Mouse (Mus musculus) neural tube, embryonic 12.5 days (tissue): ENCODE results near the gene Rdh8. TPM values are rescaled to one million over a fixed set of nuclear protein-coding genes. Genes with fewer than 3 reads are reported as not detected.
A peak's percentile ranks its signal among the peaks of the same experiment; 100 is the strongest.

Experiments
- ATAC-seq: fragments of 200-750 bp; cut with Nextera tagmentation; 2 replicates; pipeline ENCODE4 v1.8.0; 2017; ENCODE audit warnings: low read depth, mild to moderate bottlenecking, moderate TSS enrichment, moderate library complexity; ENCODE audit not compliant: low FRiP score
- H3K27ac ChIP-seq: fragments of 300-500 bp; sonication (generic); 2 replicates; pipeline ENCODE4 v1.5.1; 2016
- H3K27me3 ChIP-seq: fragments of 300-500 bp; sonication (generic); replicated peaks from 2 replicates; pipeline ENCODE4 v1.6.1; 2016; ENCODE audit warnings: mild to moderate bottlenecking
- H3K36me3 ChIP-seq: fragments of 300-500 bp; sonication (generic); 2 replicates; pipeline ENCODE4 v1.6.1; 2016; ENCODE audit warnings: mild to moderate bottlenecking
- H3K4me1 ChIP-seq: fragments of 300-500 bp; sonication (generic); 2 replicates; pipeline ENCODE4 v1.6.1; 2016
- H3K4me2 ChIP-seq: fragments of 300-500 bp; sonication (generic); replicated peaks from 2 replicates; pipeline ENCODE4 v1.6.1; 2016; ENCODE audit warnings: mild to moderate bottlenecking
- H3K4me3 ChIP-seq: fragments of 300-500 bp; sonication (generic); 2 replicates; pipeline ENCODE4 v1.5.1; 2016
- H3K9ac ChIP-seq: fragments of 300-500 bp; sonication (generic); 2 replicates; pipeline ENCODE4 v1.6.1; 2016; ENCODE audit warnings: mild to moderate bottlenecking
- H3K9me3 ChIP-seq: fragments of 300-500 bp; sonication (generic); 2 replicates; pipeline ENCODE4 v1.6.1; 2016; ENCODE audit warnings: mild to moderate bottlenecking
- WGBS: fragments of 180-500 bp; shearing (Covaris S2); methylation state at CpG from one replicate; pipeline ENCODE4 v1.1.7; 2016; 5-methylcytosine and 5-hydroxymethylcytosine counted together
- polyA plus RNA-seq: library from polyadenylated mRNA; unstranded; fragments of >200 nt; fragmentation: Nextera tagmentation; extraction: Ambion mirVana; gene quantifications from 2 replicates; pipeline ENCODE4 v1.2.1, GENCODE M21; 2016

Gene Rdh8
- polyA plus RNA-seq, 1 experiment from 2014 or later, result not detected

DNA sequence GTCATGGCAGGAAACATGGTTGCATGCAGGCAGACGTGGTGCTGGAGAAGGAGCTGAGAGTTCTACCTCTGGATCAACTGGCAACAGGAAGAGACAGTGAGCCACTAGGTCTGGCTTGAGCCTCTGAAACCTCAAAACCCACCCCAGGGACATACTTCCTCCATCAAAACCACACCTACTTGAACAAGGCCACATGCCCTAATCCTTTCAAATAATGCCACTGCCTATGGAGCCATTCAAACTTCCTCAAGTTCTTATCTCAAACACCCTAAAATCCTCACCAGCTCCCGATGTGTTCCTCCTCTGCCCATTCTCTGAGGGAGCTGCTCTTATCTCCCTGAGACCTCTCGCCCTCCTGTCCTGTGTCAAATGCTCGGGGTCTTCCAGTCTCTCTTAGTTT lies 23.9 kb downstream of the Rdh8 start:
- Histone ChIP-seq H3K27me3 (no peaks in the 10 kb centered on the region), H3K4me2 (no peak overlapping the region), H3K4me3 (no peak overlapping the region), H3K4me1 (no peaks in the 10 kb centered on the region), H3K9me3 (no peaks in the 10 kb centered on the region), H3K36me3 (no peaks in the 10 kb centered on the region), H3K9ac (no peak overlapping the region), H3K27ac (no peak overlapping the region)
- 77% methylated on average over 4 of the region's 4 CpGs for WGBS
- no peak for ATAC-seq

DNA sequence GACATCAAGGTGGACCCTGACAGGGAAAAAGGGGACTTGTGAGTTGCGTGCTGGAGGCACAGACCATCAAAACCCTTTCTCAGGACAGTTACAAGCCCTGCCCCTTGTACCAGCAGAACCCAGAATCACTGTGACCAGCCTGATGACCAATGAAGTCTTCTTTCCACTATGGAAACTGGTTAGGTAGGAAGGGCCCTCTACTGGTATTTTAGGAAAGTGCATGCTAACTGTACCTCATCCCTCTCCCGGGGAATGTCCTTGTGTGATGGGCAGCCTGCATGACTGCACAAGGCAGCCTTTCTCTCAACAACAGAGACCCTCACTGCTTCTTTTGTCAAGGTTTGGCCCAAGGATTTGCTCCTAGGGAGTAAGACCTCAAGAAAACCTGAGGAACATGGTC lies 24.4 kb downstream of the Rdh8 start:
- Histone ChIP-seq H3K9ac (no peak overlapping the region), H3K4me1 (no peaks in the 10 kb centered on the region), H3K27me3 (no peaks in the 10 kb centered on the region), H3K4me3 (no peak overlapping the region), H3K9me3 (no peaks in the 10 kb centered on the region), H3K27ac (no peak overlapping the region), H3K36me3 (no peaks in the 10 kb centered on the region), H3K4me2 (no peak overlapping the region)
- no peak for ATAC-seq
- 26% methylated on average over 2 of the region's 2 CpGs for WGBS

DNA sequence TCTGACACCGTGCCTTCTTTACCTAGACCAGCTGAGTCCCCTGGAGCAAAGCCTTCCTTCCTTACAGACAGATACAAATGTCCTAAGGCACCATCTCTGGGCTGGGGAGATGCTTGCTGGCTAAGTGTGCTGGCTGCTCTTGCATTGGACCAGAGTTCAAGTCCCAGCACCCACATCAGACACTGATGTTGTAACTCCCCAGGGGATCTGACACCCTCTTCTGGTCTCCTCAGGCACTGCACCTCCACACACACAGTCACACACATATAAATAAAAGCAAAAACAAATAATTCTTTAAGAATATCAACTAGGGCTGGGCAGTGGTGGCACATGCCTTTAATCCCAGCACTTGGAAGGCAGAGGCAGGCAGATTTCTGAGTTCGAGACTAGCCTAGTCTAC lies 31.9 kb downstream of the Rdh8 start:
- H3K4me1 ChIP-seq, result no peaks in the 10 kb centered on the region
- no peak overlapping the region for H3K9ac ChIP-seq
- H3K4me3 ChIP-seq, result no peak overlapping the region
- 91% methylated on average over 2 of the region's 2 CpGs for WGBS
- H3K36me3 ChIP-seq, result no peaks in the 10 kb centered on the region
- no peak overlapping the region for H3K27ac ChIP-seq
- no peak overlapping the region for H3K4me2 ChIP-seq
- H3K27me3 ChIP-seq, result no peaks in the 10 kb centered on the region; the same call in 1 of the 2 replicates
- no peaks in the 10 kb centered on the region for H3K9me3 ChIP-seq
- no peak for ATAC-seq

DNA sequence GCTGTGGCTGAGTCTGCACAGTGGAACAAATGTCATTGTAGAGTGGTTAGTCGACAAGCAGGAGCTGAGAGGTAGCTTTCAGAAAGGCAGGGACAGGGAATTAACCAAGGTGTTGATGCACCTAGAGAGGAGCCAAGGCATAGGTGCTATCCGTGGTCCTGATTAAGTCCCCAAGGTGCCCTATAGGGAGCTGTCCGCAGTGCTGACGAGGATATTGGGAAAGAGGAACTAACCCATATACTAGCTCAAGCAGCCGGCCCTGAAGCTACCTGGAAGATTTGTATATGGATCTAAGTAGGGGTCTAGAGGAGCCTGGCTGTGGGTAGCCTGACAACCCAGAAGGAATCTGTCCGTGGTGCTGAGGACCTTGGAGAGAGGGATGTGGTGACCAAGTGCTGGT lies 38.8 kb downstream of the Rdh8 start:
- no peak overlapping the region for H3K4me3 ChIP-seq
- no peaks in the 10 kb centered on the region for H3K9me3 ChIP-seq
- no peaks in the 10 kb centered on the region for H3K4me1 ChIP-seq
- ATAC-seq, result no peak
- H3K9ac ChIP-seq, result no peak overlapping the region
- 12% methylated on average over 6 of the region's 6 CpGs for WGBS
- peaks cover 3% of the 10 kb centered on the region; the same call in 1 of the 2 replicates for H3K27me3 ChIP-seq
- no peaks in the 10 kb centered on the region for H3K36me3 ChIP-seq
- no peak overlapping the region for H3K4me2 ChIP-seq
- H3K27ac ChIP-seq, result no peak overlapping the region

DNA sequence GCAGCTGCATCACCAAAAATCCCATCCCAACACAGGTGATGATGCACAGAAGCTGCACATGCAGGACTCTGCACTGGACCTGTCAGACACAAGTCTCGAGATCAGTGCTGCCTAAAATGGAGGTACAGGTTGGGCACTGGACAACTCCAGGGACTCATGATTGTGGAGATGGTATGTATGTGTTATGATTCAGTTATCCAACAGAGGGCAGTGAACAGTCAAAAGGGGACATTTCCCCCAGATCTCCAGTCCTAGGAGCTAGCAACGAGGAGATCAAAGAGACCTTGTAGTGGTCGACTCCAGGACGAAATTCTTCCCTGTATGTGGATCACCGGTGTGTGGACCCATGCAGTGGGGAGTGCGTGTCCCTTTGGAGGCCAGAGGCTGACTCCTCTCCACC lies 41.6 kb downstream of the Rdh8 start:
- Histone ChIP-seq H3K9ac (no peak overlapping the region), H3K9me3 (no peaks in the 10 kb centered on the region), H3K4me2 (no peak overlapping the region), H3K4me1 (no peaks in the 10 kb centered on the region), H3K4me3 (no peak overlapping the region), H3K36me3 (no peaks in the 10 kb centered on the region), H3K27me3 (0 out of 2 replicates have a peak, but pooled peaks cover 3% of the 10 kb centered on the region), H3K27ac (no peak overlapping the region)
- no peak for ATAC-seq
- 41% methylated on average over 6 of the region's 6 CpGs for WGBS

DNA sequence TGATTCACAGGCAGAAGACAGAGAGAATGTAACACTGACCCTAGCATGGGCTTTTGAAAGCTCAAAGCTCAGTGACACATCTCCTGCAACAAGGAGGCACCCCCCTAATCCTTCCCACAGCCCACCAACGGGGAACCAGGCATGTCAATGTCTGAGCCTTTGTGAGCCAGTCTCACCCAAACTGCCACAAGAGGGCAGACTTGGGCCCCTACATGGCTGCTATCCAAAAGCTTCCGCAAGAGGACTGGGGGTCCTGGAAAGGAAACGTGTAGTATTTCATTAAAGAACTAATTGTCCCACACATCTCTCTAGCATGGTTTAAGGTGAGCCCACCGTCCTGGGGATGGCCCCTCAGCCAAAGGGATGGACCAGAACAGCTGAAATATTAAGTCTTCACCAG lies 43.5 kb downstream of the Rdh8 start:
- H3K4me1 ChIP-seq, result no peaks in the 10 kb centered on the region
- 0 out of 2 replicates have a peak overlapping the region, but pooled peaks have one; percentile 0 for H3K4me3 ChIP-seq
- H3K27me3 ChIP-seq, result 0 out of 2 replicates have a peak, but pooled peaks cover 3% of the 10 kb centered on the region
- H3K9ac ChIP-seq, result no peak overlapping the region
- no peak overlapping the region for H3K27ac ChIP-seq
- no peaks in the 10 kb centered on the region for H3K36me3 ChIP-seq
- ATAC-seq, result no peak
- 15% methylated on average over 4 of the region's 4 CpGs for WGBS
- no peak overlapping the region for H3K4me2 ChIP-seq
- no peaks in the 10 kb centered on the region for H3K9me3 ChIP-seq

DNA sequence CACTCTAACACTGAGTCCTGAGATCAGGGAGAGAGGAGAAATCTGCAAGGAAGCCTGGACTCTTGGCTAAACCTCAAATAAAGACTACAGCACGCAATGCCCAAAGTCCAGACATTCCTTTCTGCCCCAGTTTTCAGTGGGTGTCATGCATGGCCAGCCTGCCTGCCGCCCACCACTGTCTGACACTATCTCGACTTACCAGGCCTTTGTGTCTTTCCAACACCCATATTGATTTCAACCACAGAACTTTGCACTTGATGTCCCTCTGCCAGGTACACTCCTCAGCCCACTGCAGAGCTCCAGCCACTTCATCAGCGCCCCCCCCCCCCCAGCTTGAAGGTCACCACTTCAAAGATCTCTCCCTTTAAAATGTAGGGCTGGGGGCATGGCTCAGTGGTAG lies 43.9 kb downstream of the Rdh8 start:
- no peaks in the 10 kb centered on the region for H3K9me3 ChIP-seq
- peaks cover 3% of the 10 kb centered on the region; the same call in 1 of the 2 replicates for H3K27me3 ChIP-seq
- H3K4me2 ChIP-seq, result no peak overlapping the region
- no peaks in the 10 kb centered on the region for H3K36me3 ChIP-seq
- H3K4me1 ChIP-seq, result no peaks in the 10 kb centered on the region
- 0 out of 2 replicates have a peak overlapping the region, but pooled peaks have one; percentile 0 for H3K4me3 ChIP-seq
- no peak for ATAC-seq
- 55% methylated on average over 4 of the region's 4 CpGs for WGBS
- H3K9ac ChIP-seq, result no peak overlapping the region
- H3K27ac ChIP-seq, result no peak overlapping the region

DNA sequence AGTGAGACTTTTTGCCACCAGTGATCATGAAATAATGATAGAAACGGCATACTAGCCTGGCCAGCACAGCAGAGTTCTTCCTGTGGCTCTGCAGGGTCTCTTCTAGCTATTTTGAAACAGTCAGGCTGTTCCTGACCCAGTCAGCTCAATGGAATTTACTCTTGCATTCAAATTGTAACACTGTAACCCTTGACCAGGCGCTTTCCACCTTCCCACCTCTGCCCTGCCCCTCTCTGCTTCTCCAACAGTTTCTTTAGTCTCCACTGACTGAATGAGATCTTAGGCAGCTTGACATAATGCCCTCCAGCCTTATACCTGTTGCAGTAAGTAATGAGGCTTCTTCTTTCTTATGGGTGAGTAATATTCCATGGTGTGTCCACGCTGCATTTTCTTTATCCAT lies 48.6 kb downstream of the Rdh8 start:
- Histone ChIP-seq H3K4me2 (no peak overlapping the region), H3K4me1 (no peaks in the 10 kb centered on the region), H3K27me3 (peaks cover 41% of the 10 kb centered on the region), H3K27ac (no peak overlapping the region), H3K36me3 (no peaks in the 10 kb centered on the region), H3K4me3 (no peak overlapping the region), H3K9ac (no peak overlapping the region), H3K9me3 (no peaks in the 10 kb centered on the region)
- 59% methylated on average over 3 of the region's 3 CpGs for WGBS
- ATAC-seq, result no peak

DNA sequence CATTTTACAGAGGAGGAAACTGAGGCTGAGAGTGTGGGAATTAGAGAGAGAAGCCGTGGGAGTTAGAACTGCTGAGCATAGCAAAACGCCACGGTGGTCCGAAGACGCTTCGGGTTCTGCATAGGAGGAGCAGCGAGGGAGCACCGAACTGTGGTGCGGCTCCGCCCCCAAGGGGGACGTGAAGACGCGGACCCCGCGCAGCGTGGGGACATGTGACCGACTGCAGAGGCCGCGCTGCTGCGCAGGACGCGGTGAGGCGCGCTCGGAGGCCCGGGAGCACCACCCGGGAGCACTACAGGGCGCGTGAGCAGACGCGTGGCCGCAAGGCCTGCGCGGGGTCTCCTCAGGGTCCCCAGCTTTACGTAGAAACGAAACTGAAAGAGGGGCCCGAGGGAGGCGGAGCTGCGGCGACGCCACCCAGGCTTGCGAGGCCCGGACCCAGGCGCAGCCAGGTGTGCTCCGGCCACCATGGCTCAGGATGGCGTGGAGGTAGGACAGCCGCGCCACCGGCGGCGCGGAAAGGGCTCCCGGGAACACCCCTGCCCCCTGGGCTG lies 50.2 kb downstream of the Rdh8 start, which contains the start of gene A230050P20Rik:
Gene A230050P20Rik, plus strand, starts transcription at position 195 of the 554 bp plus-strand sequence.
- H3K9me3 ChIP-seq, result no peaks in the 10 kb centered on the region
- H3K4me3 ChIP-seq, result peak within 1 kb of the TSS; percentile 22
- peak within 1 kb of the TSS; percentile 48 for H3K4me2 ChIP-seq
- H3K36me3 ChIP-seq, result no peaks in the 10 kb centered on the region
- ATAC-seq, result peak; percentile 4; the same call in 1 of the 2 replicates
- no peak within 1 kb of the TSS for H3K27ac ChIP-seq
- WGBS, result 8% methylated on average over 50 of the region's 53 CpGs
- H3K27me3 ChIP-seq, result peaks cover 41% of the 10 kb centered on the region
- no peaks in the 10 kb centered on the region for H3K4me1 ChIP-seq
- no peak within 1 kb of the TSS for H3K9ac ChIP-seq

DNA sequence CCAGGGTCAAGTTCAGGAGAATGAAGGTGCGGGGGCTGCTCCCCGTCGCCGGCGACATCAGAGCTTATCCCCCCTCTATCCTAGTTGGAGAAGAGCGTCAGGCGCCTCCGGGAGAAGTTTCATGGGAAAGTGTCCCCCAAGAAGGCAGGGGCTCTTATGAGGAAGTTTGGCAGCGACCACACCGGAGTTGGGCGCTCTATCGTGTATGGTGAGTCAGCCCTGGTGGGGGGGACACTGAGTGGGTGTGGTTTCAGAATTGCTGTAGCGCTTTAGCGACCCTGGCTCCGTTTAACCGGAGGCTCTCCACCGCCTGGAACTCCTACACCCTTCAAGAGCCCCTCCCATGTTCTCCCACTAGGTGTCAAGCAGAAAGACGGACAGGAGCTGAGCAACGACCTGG lies 50.9 kb downstream of the Rdh8 start:
- no peaks in the 10 kb centered on the region for H3K4me1 ChIP-seq
- H3K9ac ChIP-seq, result no peak overlapping the region
- H3K27me3 ChIP-seq, result peaks cover 41% of the 10 kb centered on the region
- peak overlapping the region; percentile 48 for H3K4me2 ChIP-seq
- H3K4me3 ChIP-seq, result peak overlapping the region; percentile 7; the same call in 1 of the 2 replicates
- no peak overlapping the region for H3K27ac ChIP-seq
- H3K36me3 ChIP-seq, result no peaks in the 10 kb centered on the region
- no peak for ATAC-seq
- H3K9me3 ChIP-seq, result no peaks in the 10 kb centered on the region
- WGBS, result 5% methylated on average over 19 of the region's 19 CpGs

DNA sequence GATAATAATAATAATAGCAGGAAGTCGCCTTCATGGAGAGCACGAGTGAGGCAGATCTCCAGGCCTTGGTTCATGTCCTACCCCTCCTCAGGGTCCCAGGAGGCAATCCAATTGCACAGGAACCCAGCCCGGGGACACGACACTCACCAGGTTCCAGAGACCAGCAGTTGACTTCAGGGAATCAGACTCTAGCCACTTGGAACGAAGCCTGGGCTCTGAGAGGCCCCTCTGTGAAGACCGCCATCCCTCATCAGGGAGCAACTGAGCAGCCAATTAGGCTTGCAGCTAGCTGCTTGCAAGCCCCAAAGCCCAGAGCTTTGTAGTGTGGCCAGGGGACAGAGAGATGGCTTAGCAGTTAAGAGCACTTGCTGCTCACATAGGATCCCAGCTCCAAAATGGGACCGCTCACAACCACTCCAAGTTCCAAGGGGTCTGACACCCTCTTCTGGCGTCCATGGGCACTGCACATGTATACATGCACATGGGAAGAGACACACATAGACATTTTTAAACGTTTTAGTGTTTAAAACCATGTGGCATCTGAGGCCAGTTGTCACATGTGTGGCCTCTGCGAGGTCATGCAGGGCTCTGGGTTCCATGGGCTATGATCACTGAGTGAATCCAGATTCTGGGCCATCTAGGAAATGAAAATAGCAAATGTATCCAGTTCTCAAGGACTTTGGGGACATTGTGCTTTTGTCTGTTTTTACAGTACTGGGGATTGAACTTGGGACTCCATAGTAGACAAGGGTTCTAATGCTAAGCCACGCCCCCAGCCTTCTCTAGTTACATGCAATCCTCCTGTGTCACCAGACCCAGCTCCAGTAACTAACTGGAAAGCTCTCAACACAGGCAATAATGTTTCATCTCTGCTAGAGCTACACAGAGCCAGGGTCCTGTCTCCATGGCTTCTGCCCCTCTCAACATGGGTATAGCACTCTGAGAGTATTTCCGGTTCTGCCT lies 52.2 kb downstream of the Rdh8 start:
- Histone ChIP-seq H3K4me1 (no peaks in the 10 kb centered on the region), H3K4me2 (no peak overlapping the region), H3K4me3 (no peak overlapping the region), H3K9ac (no peak overlapping the region), H3K27me3 (peaks cover 41% of the 10 kb centered on the region), H3K36me3 (no peaks in the 10 kb centered on the region), H3K27ac (no peak overlapping the region), H3K9me3 (no peaks in the 10 kb centered on the region)
- 78% methylated on average over 12 of the region's 12 CpGs for WGBS
- ATAC-seq, result no peak

DNA sequence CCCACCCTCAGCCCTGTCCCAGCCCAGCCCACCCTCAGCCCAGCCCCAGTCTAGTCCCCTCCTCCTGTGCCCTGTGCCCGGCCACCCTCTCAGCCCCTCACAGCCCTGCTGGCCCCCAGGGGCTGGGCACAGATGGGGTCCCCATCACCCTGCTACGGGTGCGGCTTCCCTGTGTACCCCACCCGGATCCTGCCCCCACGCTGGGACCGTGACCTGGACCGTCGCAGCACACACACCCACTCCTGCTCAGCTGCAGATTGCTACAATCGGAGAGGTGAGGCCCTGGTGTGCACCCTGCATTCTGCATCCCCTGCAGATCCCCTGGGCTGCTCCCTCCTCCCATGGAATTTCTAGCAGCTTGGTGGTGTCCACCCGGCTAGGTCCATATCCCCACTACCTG lies 54.7 kb downstream of the Rdh8 start:
- ATAC-seq, result no peak
- WGBS, result 89% methylated on average over 10 of the region's 10 CpGs
- Histone ChIP-seq H3K36me3 (no peaks in the 10 kb centered on the region), H3K4me1 (peaks cover 3% of the 10 kb centered on the region; the same call in 1 of the 2 replicates), H3K9ac (no peak overlapping the region), H3K4me2 (no peak overlapping the region), H3K27ac (no peak overlapping the region), H3K9me3 (no peaks in the 10 kb centered on the region), H3K27me3 (peaks cover 36% of the 10 kb centered on the region), H3K4me3 (no peak overlapping the region)
